In genomic region chr2:11503736-11504135, GRCm38 (mm10) we compare ENCODE assay signal across 7 mouse cellular contexts. TPM values are rescaled to one million over a fixed set of nuclear protein-coding genes. Genes with fewer than 3 reads are reported as not detected.
DNase-seq lines count a peak whose midpoint lies in the region; ATAC-seq and TF ChIP-seq lines count a peak whose summit lies in the region.

No protein-coding gene starts in this region.

- ATAC-seq in lung, embryonic 14.5 days (ENCODE audit: insufficient read depth): no peak
- no peak for ATAC-seq in forebrain, embryonic 15.5 days (replicated peaks)
- no peak for ATAC-seq in liver, embryonic 13.5 days (ENCODE audit: low read depth)
- no peak; the same call in 1 of the 2 replicates for ATAC-seq in stomach, embryonic 15.5 days (ENCODE audit: insufficient read depth, low FRiP score, low read depth)

- H3K9me3 ChIP-seq in lung, embryonic 14.5 days (ENCODE audit: low read depth, low read length): no peaks in the 10 kb centered on the region
- H3K9me3 ChIP-seq in forebrain, embryonic 15.5 days: no peaks in the 10 kb centered on the region
- H3K9me3 ChIP-seq in liver, embryonic 13.5 days (replicated peaks): no peaks in the 10 kb centered on the region
- H3K9me3 ChIP-seq in stomach, embryonic 15.5 days: no peaks in the 10 kb centered on the region

- peak overlapping the region; percentile 96 for H3K4me2 ChIP-seq in lung, embryonic 14.5 days
- peak overlapping the region; percentile 78 for H3K4me2 ChIP-seq in forebrain, embryonic 15.5 days (replicated peaks)
- peak overlapping the region; percentile 70 for H3K4me2 ChIP-seq in liver, embryonic 13.5 days
- peak overlapping the region; percentile 92 for H3K4me2 ChIP-seq in stomach, embryonic 15.5 days

- H3K4me3 ChIP-seq in lung, embryonic 14.5 days (ENCODE audit: low read depth, low read length): peak overlapping the region; percentile 68
- H3K4me3 ChIP-seq in forebrain, embryonic 15.5 days: peak overlapping the region; percentile 73
- H3K4me3 ChIP-seq in liver, embryonic 13.5 days (replicated peaks): peak overlapping the region; percentile 61; the same call in 1 of the 2 replicates
- H3K4me3 ChIP-seq in stomach, embryonic 15.5 days (replicated peaks): peak overlapping the region; percentile 69

- H3K27ac ChIP-seq in lung, embryonic 14.5 days (ENCODE audit: low read depth): peak overlapping the region; percentile 80; the same call in 1 of the 2 replicates
- H3K27ac ChIP-seq in forebrain, embryonic 15.5 days (replicated peaks): no peak overlapping the region
- no peak overlapping the region for H3K27ac ChIP-seq in liver, embryonic 13.5 days
- peak overlapping the region; percentile 93 for H3K27ac ChIP-seq in stomach, embryonic 15.5 days

- DNase-seq in lung, embryonic 14.5 days: peak; percentile 17
- DNase-seq in lung, postnatal 14 days: no peak
- no peak for DNase-seq in liver, embryonic 13.5 days
- DNase-seq in left cerebral cortex, adult 11 months (ENCODE audit: low spot score): no peak
- no peak for DNase-seq in ovary, postnatal 14 days (ENCODE audit: low spot score)

- no peak for TF ChIP-seq CTCF in lung, embryonic 14.5 days (IDR thresholded peaks at IDR 0.05; ENCODE audit: low read depth)

- 0 out of 2 replicates have a peak, but pooled peaks cover 4% of the 10 kb centered on the region for H3K4me1 ChIP-seq in lung, embryonic 14.5 days (ENCODE audit: insufficient read depth)
- H3K4me1 ChIP-seq in forebrain, embryonic 15.5 days: peaks cover 35% of the 10 kb centered on the region
- H3K4me1 ChIP-seq in liver, embryonic 13.5 days (replicated peaks): peaks cover 40% of the 10 kb centered on the region
- peaks cover 18% of the 10 kb centered on the region for H3K4me1 ChIP-seq in stomach, embryonic 15.5 days

- peaks cover 6% of the 10 kb centered on the region; the same call in 1 of the 2 replicates for H3K36me3 ChIP-seq in lung, embryonic 14.5 days (ENCODE audit: insufficient read depth)
- H3K36me3 ChIP-seq in forebrain, embryonic 15.5 days: no peaks in the 10 kb centered on the region
- no peaks in the 10 kb centered on the region for H3K36me3 ChIP-seq in liver, embryonic 13.5 days
- H3K36me3 ChIP-seq in stomach, embryonic 15.5 days: no peaks in the 10 kb centered on the region

- no peaks in the 10 kb centered on the region for H3K27me3 ChIP-seq in lung, embryonic 14.5 days (ENCODE audit: insufficient read depth, low read length)
- H3K27me3 ChIP-seq in forebrain, embryonic 15.5 days: peaks cover 3% of the 10 kb centered on the region; the same call in 1 of the 2 replicates
- peaks cover 44% of the 10 kb centered on the region for H3K27me3 ChIP-seq in liver, embryonic 13.5 days
- no peaks in the 10 kb centered on the region for H3K27me3 ChIP-seq in stomach, embryonic 15.5 days (replicated peaks)

- WGBS in lung, embryonic 14.5 days: 20% methylated on average over 7 of the region's 7 CpGs
- 30% methylated on average over 7 of the region's 7 CpGs for WGBS in forebrain, embryonic 15.5 days
- WGBS in liver, embryonic 13.5 days (ENCODE audit: insufficient replicate concordance): 54% methylated on average over 7 of the region's 7 CpGs
- 29% methylated on average over 7 of the region's 7 CpGs for WGBS in stomach, embryonic 15.5 days

- H3K9ac ChIP-seq in lung, embryonic 14.5 days: peak overlapping the region; percentile 49
- no peak overlapping the region for H3K9ac ChIP-seq in forebrain, embryonic 15.5 days (replicated peaks)
- H3K9ac ChIP-seq in liver, embryonic 13.5 days: no peak overlapping the region
- peak overlapping the region; percentile 37; the same call in 1 of the 2 replicates for H3K9ac ChIP-seq in stomach, embryonic 15.5 days

RNA-seq across cellular contexts. Expression of gene Pfkfb3, which starts 50.1 kb away (rescaled TPM):
- polyA plus RNA-seq in lung, embryonic 14.5 days (2014; fragmentation: Nextera tagmentation; extraction: Ambion mirVana): 28.8 and 30.0 TPM in 2 replicates
- 32.5 and 33.5 TPM in 2 replicates for polyA plus RNA-seq in forebrain, embryonic 15.5 days (2015; fragmentation: Nextera tagmentation; extraction: Ambion mirVana)
- 7.2 and 8.5 TPM in 2 replicates for polyA plus RNA-seq in liver, embryonic 13.5 days (2015; fragmentation: Nextera tagmentation; extraction: Ambion mirVana)
- 17.1 and 19.7 TPM in 2 replicates for polyA plus RNA-seq in stomach, embryonic 15.5 days (2015; fragmentation: Nextera tagmentation; extraction: Ambion mirVana)

Comparison
In these comparisons a context has a peak if more than half of its experiments do, and no peak if none do; other contexts are left out.
1. H3K27ac ChIP-seq: peak in lung, embryonic 14.5 days (single experiment) and stomach, embryonic 15.5 days (single experiment); none in forebrain, embryonic 15.5 days (single experiment) and liver, embryonic 13.5 days (single experiment).
2. H3K9ac ChIP-seq: peak in lung, embryonic 14.5 days (single experiment) and stomach, embryonic 15.5 days (single experiment); none in forebrain, embryonic 15.5 days (single experiment) and liver, embryonic 13.5 days (single experiment).
3. Peak in every context shown above with its lines, with median percentiles within 50 percentile points of each other: H3K4me2 ChIP-seq and H3K4me3 ChIP-seq.